Mouse (Mus musculus) layer of hippocampus, postnatal 36 days (tissue): Measurements from ENCODE around the gene Emx2. TPM values are rescaled to one million over a fixed set of nuclear protein-coding genes. Genes with fewer than 3 reads are reported as not detected.
A peak's percentile ranks its signal among the peaks of the same experiment; 100 is the strongest.

Source experiments
- DNase-seq, 2 experiments: peaks; one replicate each; pipeline ENCODE4 v3.0.0; 2022
- total RNA-seq, 2 experiments: library from RNA; stranded (reverse); gene quantifications; 2 replicates each; pipeline ENCODE4 v1.2.3; 2021

The Emx2 gene
- total RNA-seq, result 10 to 100 TPM; 27.0 to 29.0 TPM

GRCm38 (mm10) chr19:59457951-59458742 lies at the start of gene Emx2:
TSS of gene Emx2 (plus strand) at chr19:59458372.
- peak; percentile 87 to 88 for DNase-seq

GRCm38 (mm10) chr19:59414128-59414527 lies 44.0 kb upstream of the Emx2 start:
- DNase-seq, result no peak

- DNase-seq, result peak; percentile 92 to 94
These were observed 40.1 kb upstream of the Emx2 start for GRCm38 (mm10) chr19:59418024-59418423.

- DNase-seq, result no peak
These were observed 39.5 kb upstream of the Emx2 start for GRCm38 (mm10) chr19:59418671-59419070.

GRCm38 (mm10) chr19:59422393-59422792 lies 35.8 kb upstream of the Emx2 start:
- no peak for DNase-seq

GRCm38 (mm10) chr19:59423685-59424084 lies 34.5 kb upstream of the Emx2 start:
- no peak for DNase-seq

GRCm38 (mm10) chr19:59424975-59425374 lies 33.2 kb upstream of the Emx2 start:
- no peak for DNase-seq

GRCm38 (mm10) chr19:59432286-59432685 lies 25.9 kb upstream of the Emx2 start:
- no peak for DNase-seq

- no peak for DNase-seq
These were observed 7.5 kb upstream of the Emx2 start for GRCm38 (mm10) chr19:59450561-59451135.

- no peak for DNase-seq
These were observed 6.7 kb upstream of the Emx2 start for GRCm38 (mm10) chr19:59451441-59451951.

GRCm38 (mm10) chr19:59452321-59452720 lies 5.9 kb upstream of the Emx2 start:
- DNase-seq, result no peak

- no peak for DNase-seq
These were observed 4.6 kb upstream of the Emx2 start for GRCm38 (mm10) chr19:59453591-59453990.

- peak; percentile 79 to 82 for DNase-seq
These were observed 4.0 kb upstream of the Emx2 start for GRCm38 (mm10) chr19:59454196-59454595.

GRCm38 (mm10) chr19:59455671-59456070 lies 2.5 kb upstream of the Emx2 start:
- no peak for DNase-seq

- DNase-seq, result peak; percentile 82 to 83
These were observed 894 bp upstream of the Emx2 start for GRCm38 (mm10) chr19:59457011-59457945.

GRCm38 (mm10) chr19:59458743-59459135 lies 567 bp downstream of the Emx2 start:
- DNase-seq, result no peak

- DNase-seq, result peak; percentile 54 to 55
These were observed 1.1 kb downstream of the Emx2 start for GRCm38 (mm10) chr19:59459158-59459781.

- peak; percentile 18 to 28 for DNase-seq
These were observed 1.7 kb downstream of the Emx2 start for GRCm38 (mm10) chr19:59459811-59460241.

- DNase-seq, result peak in 1 of 2 experiments; percentile 16
These were observed 2.4 kb downstream of the Emx2 start for GRCm38 (mm10) chr19:59460328-59461115.

- peak; percentile 30 to 35 for DNase-seq
These were observed 3.6 kb downstream of the Emx2 start for GRCm38 (mm10) chr19:59461481-59462421.
